Mouse (Mus musculus): ENCODE measurements around the gene Cabs1. TPM values are rescaled to one million over a fixed set of nuclear protein-coding genes. Genes with fewer than 3 reads are reported as not detected.

Cabs1 gene
- not detected in 2 replicates for polyA plus RNA-seq (2015; fragmentation: Nextera tagmentation; extraction: Ambion mirVana)

- Histone ChIP-seq H3K4me3 (replicated peaks) (no peak within 1 kb of the TSS), H3K36me3 (no peaks in the 10 kb centered on the region), H3K27me3 (no peaks in the 10 kb centered on the region), H3K9ac (no peak within 1 kb of the TSS), H3K4me1 (replicated peaks) (no peaks in the 10 kb centered on the region), H3K4me2 (no peak within 1 kb of the TSS), H3K9me3 (replicated peaks) (no peaks in the 10 kb centered on the region), H3K27ac (no peak within 1 kb of the TSS)
- 60% methylated on average over 3 of the region's 3 CpGs for WGBS (ENCODE audit: insufficient replicate concordance)
- ATAC-seq (ENCODE audit: low read depth): no peak
- no peak for DNase-seq
Observed at GRCm38 (mm10) chr5:87979139-87979538, at the start of gene Cabs1. TSS of gene Cabs1 (plus strand) at chr5:87979439.

- H3K27ac ChIP-seq: no peak overlapping the region
- DNase-seq (no peak), ATAC-seq (ENCODE audit: low read depth) (no peak)
- no peak overlapping the region for H3K4me2 ChIP-seq
- no peak overlapping the region for H3K9ac ChIP-seq
- no peak overlapping the region for H3K4me3 ChIP-seq (replicated peaks)
- no peaks in the 10 kb centered on the region for H3K4me1 ChIP-seq (replicated peaks)
- H3K27me3 ChIP-seq: no peaks in the 10 kb centered on the region
- H3K9me3 ChIP-seq (replicated peaks): no peaks in the 10 kb centered on the region
- no peaks in the 10 kb centered on the region for H3K36me3 ChIP-seq
- WGBS (ENCODE audit: insufficient replicate concordance): 27% methylated on average over 1 of the region's 1 CpGs
Observed at GRCm38 (mm10) chr5:87931603-87932002, 47.6 kb upstream of the Cabs1 start.

- H3K27ac ChIP-seq: no peak overlapping the region
- H3K27me3 ChIP-seq: no peaks in the 10 kb centered on the region
- no peak overlapping the region for H3K4me3 ChIP-seq (replicated peaks)
- no peak overlapping the region for H3K4me2 ChIP-seq
- no peak overlapping the region for H3K9ac ChIP-seq
- DNase-seq (no peak), ATAC-seq (ENCODE audit: low read depth) (no peak)
- 27% methylated on average over 3 of the region's 3 CpGs for WGBS (ENCODE audit: insufficient replicate concordance)
- no peaks in the 10 kb centered on the region for H3K4me1 ChIP-seq (replicated peaks)
- no peaks in the 10 kb centered on the region for H3K9me3 ChIP-seq (replicated peaks)
- H3K36me3 ChIP-seq: no peaks in the 10 kb centered on the region
Observed at GRCm38 (mm10) chr5:87940752-87941151, 38.5 kb upstream of the Cabs1 start.

- no peak overlapping the region for H3K4me3 ChIP-seq (replicated peaks)
- H3K4me1 ChIP-seq (replicated peaks): no peaks in the 10 kb centered on the region
- no peaks in the 10 kb centered on the region for H3K36me3 ChIP-seq
- ATAC-seq (ENCODE audit: low read depth): no peak
- no peaks in the 10 kb centered on the region for H3K27me3 ChIP-seq
- DNase-seq: no peak
- H3K9me3 ChIP-seq (replicated peaks): no peaks in the 10 kb centered on the region
- H3K9ac ChIP-seq: no peak overlapping the region
- no peak overlapping the region for H3K4me2 ChIP-seq
- H3K27ac ChIP-seq: no peak overlapping the region
Observed at GRCm38 (mm10) chr5:87942515-87942914, 36.7 kb upstream of the Cabs1 start.

GRCm38 (mm10) chr5:87951836-87952235 is 27.4 kb upstream of the Cabs1 start:
- ATAC-seq (ENCODE audit: low read depth) (no peak), DNase-seq (no peak)

GRCm38 (mm10) chr5:87969201-87969600 is 10.0 kb upstream of the Cabs1 start, which contains the start of the genes 2310003L06Rik and Gm28434:
TSS of gene 2310003L06Rik (plus strand) at chr5:87969459.
TSS of gene Gm28434 (plus strand) at chr5:87969517.
- 34% methylated on average over 2 of the region's 2 CpGs for WGBS (ENCODE audit: insufficient replicate concordance)
- H3K36me3 ChIP-seq: no peaks in the 10 kb centered on the region
- H3K4me3 ChIP-seq (replicated peaks): no peak within 1 kb of the TSS
- DNase-seq (no peak), ATAC-seq (ENCODE audit: low read depth) (no peak)
- H3K27ac ChIP-seq: no peak within 1 kb of the TSS
- H3K4me1 ChIP-seq (replicated peaks): no peaks in the 10 kb centered on the region
- H3K9me3 ChIP-seq (replicated peaks): no peaks in the 10 kb centered on the region
- H3K27me3 ChIP-seq: no peaks in the 10 kb centered on the region
- no peak within 1 kb of the TSS for H3K4me2 ChIP-seq
- H3K9ac ChIP-seq: no peak within 1 kb of the TSS

More at GRCm38 (mm10) chr5:87951836-87952235, 27.4 kb upstream of the Cabs1 start:
- H3K27ac ChIP-seq: no peak overlapping the region
- H3K9me3 ChIP-seq (replicated peaks): no peaks in the 10 kb centered on the region
- no peak overlapping the region for H3K9ac ChIP-seq
- no peaks in the 10 kb centered on the region for H3K27me3 ChIP-seq
- H3K4me3 ChIP-seq (replicated peaks): no peak overlapping the region
- H3K4me2 ChIP-seq: no peak overlapping the region
- H3K36me3 ChIP-seq: no peaks in the 10 kb centered on the region
- no peaks in the 10 kb centered on the region for H3K4me1 ChIP-seq (replicated peaks)

- H3K4me1 ChIP-seq (replicated peaks): no peaks in the 10 kb centered on the region
- H3K4me2 ChIP-seq: no peak overlapping the region
- H3K9ac ChIP-seq: no peak overlapping the region
- no peaks in the 10 kb centered on the region for H3K9me3 ChIP-seq (replicated peaks)
- ATAC-seq (ENCODE audit: low read depth): no peak
- no peaks in the 10 kb centered on the region for H3K27me3 ChIP-seq
- H3K36me3 ChIP-seq: no peaks in the 10 kb centered on the region
- 22% methylated on average over 3 of the region's 3 CpGs for WGBS (ENCODE audit: insufficient replicate concordance)
- DNase-seq: no peak
- no peak overlapping the region for H3K27ac ChIP-seq
- H3K4me3 ChIP-seq (replicated peaks): no peak overlapping the region
Observed at GRCm38 (mm10) chr5:87982468-87983214, 3.4 kb downstream of the Cabs1 start.

GRCm38 (mm10) chr5:88002249-88002648 is 23.0 kb downstream of the Cabs1 start, which contains the start of gene Smr3a:
TSS of gene Smr3a (plus strand) at chr5:88002549.
- 60% methylated on average over 3 of the region's 3 CpGs for WGBS (ENCODE audit: insufficient replicate concordance)

GRCm38 (mm10) chr5:88005241-88005640 is 26.0 kb downstream of the Cabs1 start:
- Histone ChIP-seq H3K4me2 (no peak overlapping the region), H3K4me1 (replicated peaks) (no peaks in the 10 kb centered on the region), H3K4me3 (replicated peaks) (no peak overlapping the region), H3K9ac (no peak overlapping the region), H3K27me3 (no peaks in the 10 kb centered on the region), H3K36me3 (no peaks in the 10 kb centered on the region), H3K27ac (no peak overlapping the region), H3K9me3 (replicated peaks) (no peaks in the 10 kb centered on the region)
- DNase-seq (no peak), ATAC-seq (ENCODE audit: low read depth) (no peak)

More at GRCm38 (mm10) chr5:88002249-88002648, 23.0 kb downstream of the Cabs1 start, which contains the start of gene Smr3a:
- no peaks in the 10 kb centered on the region for H3K9me3 ChIP-seq (replicated peaks)
- no peak within 1 kb of the TSS for H3K9ac ChIP-seq
- ATAC-seq (ENCODE audit: low read depth) (no peak), DNase-seq (no peak)
- no peaks in the 10 kb centered on the region for H3K4me1 ChIP-seq (replicated peaks)
- no peak within 1 kb of the TSS for H3K4me2 ChIP-seq
- no peak within 1 kb of the TSS for H3K4me3 ChIP-seq (replicated peaks)
- no peak within 1 kb of the TSS for H3K27ac ChIP-seq
- no peaks in the 10 kb centered on the region for H3K27me3 ChIP-seq
- no peaks in the 10 kb centered on the region for H3K36me3 ChIP-seq

Other genes starting within 250 kb of the Cabs1 start
- gene Csn1s2a, start 204.9 kb upstream of the Cabs1 start, polyA plus RNA-seq (2015; fragmentation: Nextera tagmentation; extraction: Ambion mirVana): not detected in 2 replicates
- not detected in 2 replicates for gene Csn1s2b, start 171.4 kb upstream of the Cabs1 start, polyA plus RNA-seq (2015; fragmentation: Nextera tagmentation; extraction: Ambion mirVana)
- not detected in 2 replicates for gene Prr27, start 153.8 kb upstream of the Cabs1 start, polyA plus RNA-seq (2015; fragmentation: Nextera tagmentation; extraction: Ambion mirVana)
- gene Odam, start 94.4 kb upstream of the Cabs1 start, polyA plus RNA-seq (2015; fragmentation: Nextera tagmentation; extraction: Ambion mirVana): not detected in 2 replicates
- not detected in 2 replicates for gene Csn3, start 53.9 kb upstream of the Cabs1 start, polyA plus RNA-seq (2015; fragmentation: Nextera tagmentation; extraction: Ambion mirVana)
- not detected in 2 replicates for gene 2310003L06Rik, start 10.0 kb upstream of the Cabs1 start, polyA plus RNA-seq (2015; fragmentation: Nextera tagmentation; extraction: Ambion mirVana)
- gene Gm28434, start 9.9 kb upstream of the Cabs1 start, polyA plus RNA-seq (2015; fragmentation: Nextera tagmentation; extraction: Ambion mirVana): not detected in 2 replicates
- not detected in 2 replicates for gene Smr3a, start 23.1 kb downstream of the Cabs1 start, polyA plus RNA-seq (2015; fragmentation: Nextera tagmentation; extraction: Ambion mirVana)
- gene Smr2, start 107.1 kb downstream of the Cabs1 start, polyA plus RNA-seq (2015; fragmentation: Nextera tagmentation; extraction: Ambion mirVana): not detected in 2 replicates
- not detected in 2 replicates for gene Gm11116, start 132.1 kb downstream of the Cabs1 start, polyA plus RNA-seq (2015; fragmentation: Nextera tagmentation; extraction: Ambion mirVana)
- not detected in 2 replicates for gene Gm11115, start 174.7 kb downstream of the Cabs1 start, polyA plus RNA-seq (2015; fragmentation: Nextera tagmentation; extraction: Ambion mirVana)

Data from liver, embryonic 13.5 days (tissue).